Comparison of ENCODE assay signal across 11 mouse cellular contexts in genomic region chr2:93032651-93033050, GRCm38 (mm10). TPM values are rescaled to one million over a fixed set of nuclear protein-coding genes. Genes with fewer than 3 reads are reported as not detected.
DNase-seq lines count a peak whose midpoint lies in the region; ATAC-seq and TF ChIP-seq lines count a peak whose summit lies in the region.
"Had no signal": no experiment of that assay in that cellular context is flagged by ENCODE, and none has a peak within 500 bp of the region (broad histone marks: within the 10 kb centered on the region; RNA-seq: fewer than 3 reads in every experiment).

No protein-coding gene starts in this region.

- no peaks in the 10 kb centered on the region for H3K9me3 ChIP-seq in intestine, postnatal 0 days (ENCODE audit: control insufficient read depth)
- H3K9me3 ChIP-seq in intestine, embryonic 15.5 days, result no peaks in the 10 kb centered on the region
- no peaks in the 10 kb centered on the region for H3K9me3 ChIP-seq in lung, postnatal 0 days (ENCODE audit: low read length)
- H3K9me3 ChIP-seq: embryonic facial prominence, embryonic 13.5 days; neural tube, embryonic 12.5 days had no signal

- no peak overlapping the region for H3K27ac ChIP-seq in intestine, postnatal 0 days (ENCODE audit: low read depth, low read length)
- H3K27ac ChIP-seq in intestine, embryonic 15.5 days, result no peak overlapping the region
- peak overlapping the region; percentile 76 for H3K27ac ChIP-seq in brown adipose tissue, adult 24 weeks (replicated peaks; ENCODE audit: low read depth, low read length)
- peak overlapping the region; percentile 51 for H3K27ac ChIP-seq in lung, postnatal 0 days (ENCODE audit: low read length)
- H3K27ac ChIP-seq: embryonic facial prominence, embryonic 13.5 days; liver, embryonic 14.5 days; neural tube, embryonic 12.5 days had no signal

- 79% methylated on average over 11 of the region's 11 CpGs for WGBS in intestine, postnatal 0 days
- WGBS in intestine, embryonic 15.5 days, result 84% methylated on average over 11 of the region's 11 CpGs
- WGBS in lung, postnatal 0 days, result 50% methylated on average over 11 of the region's 11 CpGs

- DNase-seq in heart, postnatal 25 days (ENCODE audit: low spot score), result peak; percentile 72
- peak; percentile 66 for DNase-seq in lung, postnatal 0 days (ENCODE audit: low spot score)
- no peak for DNase-seq in right cerebral cortex, postnatal 4 days
- DNase-seq in urinary bladder, postnatal 4 days (ENCODE audit: low spot score in 2 of 2), result no peak
- DNase-seq in urinary bladder, postnatal 14 days (ENCODE audit: low spot score), result no peak

- H3K36me3 ChIP-seq in intestine, postnatal 0 days (ENCODE audit: control insufficient read depth, insufficient read depth), result no peaks in the 10 kb centered on the region
- H3K36me3 ChIP-seq in intestine, embryonic 15.5 days, result no peaks in the 10 kb centered on the region
- no peaks in the 10 kb centered on the region for H3K36me3 ChIP-seq in lung, postnatal 0 days (ENCODE audit: insufficient read depth, low read length)
- H3K36me3 ChIP-seq: neural tube, embryonic 12.5 days had no signal

- 0 out of 2 replicates have a peak, but pooled peaks cover 3% of the 10 kb centered on the region for H3K4me1 ChIP-seq in intestine, postnatal 0 days (replicated peaks; ENCODE audit: control insufficient read depth, insufficient read depth, low read length)
- peaks cover 53% of the 10 kb centered on the region for H3K4me1 ChIP-seq in intestine, embryonic 15.5 days (replicated peaks)
- peaks cover 39% of the 10 kb centered on the region for H3K4me1 ChIP-seq in brown adipose tissue, adult 24 weeks (ENCODE audit: control insufficient read depth, insufficient read depth, insufficient read length, low read length)
- H3K4me1 ChIP-seq in lung, postnatal 0 days (ENCODE audit: insufficient read depth, low read depth, low read length), result peaks cover 33% of the 10 kb centered on the region; the same call in 1 of the 2 replicates

- H3K27me3 ChIP-seq in intestine, postnatal 0 days (replicated peaks; ENCODE audit: control insufficient read depth, insufficient read depth, low read length), result no peaks in the 10 kb centered on the region
- no peaks in the 10 kb centered on the region for H3K27me3 ChIP-seq in intestine, embryonic 15.5 days (replicated peaks)
- H3K27me3 ChIP-seq in lung, postnatal 0 days (replicated peaks; ENCODE audit: insufficient read depth, low read length), result no peaks in the 10 kb centered on the region
- H3K27me3 ChIP-seq: embryonic facial prominence, embryonic 13.5 days; neural tube, embryonic 12.5 days had no signal

- no peak for TF ChIP-seq CTCF in intestine, postnatal 0 days (IDR thresholded peaks at IDR 0.05; ENCODE audit: low read depth)
- TF ChIP-seq CTCF in lung, postnatal 0 days (IDR thresholded peaks at IDR 0.05), result no peak

- no peak overlapping the region for H3K4me2 ChIP-seq in intestine, postnatal 0 days (replicated peaks; ENCODE audit: low read depth)
- H3K4me2 ChIP-seq in intestine, embryonic 15.5 days (replicated peaks), result no peak overlapping the region
- no peak overlapping the region for H3K4me2 ChIP-seq in lung, postnatal 0 days (replicated peaks; ENCODE audit: low read depth, low read length)
- H3K4me2 ChIP-seq: embryonic facial prominence, embryonic 13.5 days; neural tube, embryonic 12.5 days had no signal

- no peak for TF ChIP-seq EP300 in lung, postnatal 0 days (IDR thresholded peaks at IDR 0.05)

- intact Hi-C loops in heart, postnatal 25 days (cut with DNase I), result no loop called here

- no peak overlapping the region for H3K4me3 ChIP-seq in intestine, postnatal 0 days (ENCODE audit: low read depth, low read length)
- H3K4me3 ChIP-seq in intestine, embryonic 15.5 days (replicated peaks), result no peak overlapping the region
- H3K4me3 ChIP-seq in brown adipose tissue, adult 24 weeks (ENCODE audit: insufficient read depth, low read depth, low read length), result no peak overlapping the region
- no peak overlapping the region for H3K4me3 ChIP-seq in lung, postnatal 0 days (ENCODE audit: low read depth, low read length)
- H3K4me3 ChIP-seq: embryonic facial prominence, embryonic 13.5 days; neural tube, embryonic 12.5 days had no signal

- H3K9ac ChIP-seq in intestine, postnatal 0 days (ENCODE audit: low read depth, low read length), result 0 out of 2 replicates have a peak overlapping the region, but pooled peaks have one; percentile 17
- H3K9ac ChIP-seq in intestine, embryonic 15.5 days, result no peak overlapping the region
- no peak overlapping the region for H3K9ac ChIP-seq in lung, postnatal 0 days (replicated peaks; ENCODE audit: low read depth)
- H3K9ac ChIP-seq: embryonic facial prominence, embryonic 13.5 days; liver, embryonic 14.5 days; neural tube, embryonic 12.5 days had no signal

- no peak for ATAC-seq in intestine, postnatal 0 days
- no peak for ATAC-seq in intestine, embryonic 15.5 days
- peak; percentile 34 for ATAC-seq in lung, postnatal 0 days

RNA-seq across cellular contexts. Expression of gene Prdm11, which starts 13.3 kb away (rescaled TPM):
- 2.3 and 2.6 TPM in 2 replicates for polyA plus RNA-seq in intestine, postnatal 0 days (2015; fragmentation: Nextera tagmentation; extraction: Ambion mirVana)
- polyA plus RNA-seq in intestine, embryonic 15.5 days (2015; fragmentation: Nextera tagmentation; extraction: Ambion mirVana), result 8.0 and 8.6 TPM in 2 replicates
- polyA plus RNA-seq in brown adipose tissue, adult 24 weeks (2012; ENCODE audit: insufficient read depth, insufficient read length, missing spikeins), result 1.3 and 1.4 TPM in 2 replicates
- total RNA-seq in heart, postnatal 25 days (2021), result 10 to 100 TPM in 1 of 2 experiments, 1 to 10 TPM in 1; 9.5 to 10.3 TPM
- polyA plus RNA-seq in lung, postnatal 0 days (2015; fragmentation: Nextera tagmentation; extraction: Ambion mirVana), result 3.7 and 4.5 TPM in 2 replicates

Comparison
In these comparisons a context has a peak if more than half of its experiments do, and no peak if none do; other contexts are left out.
1. H3K27ac ChIP-seq: peak in brown adipose tissue, adult 24 weeks (single experiment) and lung, postnatal 0 days (single experiment); none in intestine, postnatal 0 days (single experiment) and intestine, embryonic 15.5 days (single experiment).
2. DNase-seq: peak in heart, postnatal 25 days (single experiment) and lung, postnatal 0 days (single experiment); none in right cerebral cortex, postnatal 4 days (single experiment), urinary bladder, postnatal 4 days (0 of 2) and urinary bladder, postnatal 14 days (single experiment).